Mouse (Mus musculus): Measurements from ENCODE around the gene Coro7.

- no peak for TF ChIP-seq HCFC1 (IDR thresholded peaks at IDR 0.05; ENCODE audit: borderline replicate concordance, insufficient read depth, low read length)
- no peak for TF ChIP-seq CHD2 (IDR thresholded peaks at IDR 0.05; ENCODE audit: low read depth, low read length)
- TF ChIP-seq ZNF384 (IDR thresholded peaks at IDR 0.05; ENCODE audit: low read depth, low read length), result no peak
- no peak for TF ChIP-seq ZC3H11A (IDR thresholded peaks at IDR 0.05; ENCODE audit: borderline replicate concordance, low read depth, low read length)
These were observed 48.4 kb upstream of the Coro7 start for GRCm38 (mm10) chr16:4727963-4728362.

Measured in ES-E14 (cell line).